Mouse (Mus musculus) brown adipose tissue, adult 24 weeks (tissue): Measurements from ENCODE around the gene Gm17190. TPM values are rescaled to one million over a fixed set of nuclear protein-coding genes. Genes with fewer than 3 reads are reported as not detected.

Experiments used
- H3K27ac ChIP-seq: fragments of 200-500 bp; replicated peaks from 2 replicates; pipeline ENCODE4 v1.5.1; 2012; ENCODE audit warnings: low read depth, mild to moderate bottlenecking, low read length
- H3K4me1 ChIP-seq: fragments of 200-500 bp; 2 replicates; pipeline ENCODE4 v1.6.1; 2012; ENCODE audit warnings: low read length, mixed read lengths; ENCODE audit not compliant: control insufficient read depth, insufficient read depth, insufficient read length
- H3K4me3 ChIP-seq: fragments of 200-500 bp; 2 replicates; pipeline ENCODE4 v1.5.1; 2012; ENCODE audit warnings: low read depth, mild to moderate bottlenecking, low read length, moderate library complexity; ENCODE audit not compliant: insufficient read depth
- polyA plus RNA-seq: library from polyadenylated mRNA; stranded (reverse); fragments of >200 nt; gene quantifications from 2 replicates; pipeline ENCODE4 v1.2.4, GENCODE M21; 2012; ENCODE audit not compliant: missing spikeins, insufficient read depth, insufficient read length

Gm17190 gene
- polyA plus RNA-seq, 1 experiment = not detected

- Histone ChIP-seq H3K27ac (no peak overlapping the region), H3K4me3 (no peak overlapping the region), H3K4me1 (no peaks in the 10 kb centered on the region)
Measured at GRCm38 (mm10) chr13:96131911-96132310, 50.1 kb downstream of the Gm17190 start.

- H3K4me1 ChIP-seq = no peaks in the 10 kb centered on the region
- no peak within 1 kb of the TSS for H3K4me3 ChIP-seq
- no peak within 1 kb of the TSS for H3K27ac ChIP-seq
Measured at GRCm38 (mm10) chr13:96132401-96132816, 50.6 kb downstream of the Gm17190 start, which contains the start of gene Sv2c. Sv2c (minus strand) TSS chr13:96132577.

Other genes starting within 250 kb of the Gm17190 start
- 1.1 and 2.7 TPM in 2 replicates for gene Iqgap2, start 190.1 kb upstream of the Gm17190 start, polyA plus RNA-seq
- gene Gm20075, start 678 bp upstream of the Gm17190 start, polyA plus RNA-seq = 50.3 and 58.1 TPM in 2 replicates
- 0.32 TPM in 1 of 2 replicates, not detected in the other for gene Sv2c, start 50.5 kb downstream of the Gm17190 start, polyA plus RNA-seq